Mouse (Mus musculus): ENCODE data around the gene Mical3. TPM values are rescaled to one million over a fixed set of nuclear protein-coding genes. Genes with fewer than 3 reads are reported as not detected.

Gene Mical3
- total RNA-seq, 2 experiments from 2014 or later = 61.6 to 65.3 TPM

DNA sequence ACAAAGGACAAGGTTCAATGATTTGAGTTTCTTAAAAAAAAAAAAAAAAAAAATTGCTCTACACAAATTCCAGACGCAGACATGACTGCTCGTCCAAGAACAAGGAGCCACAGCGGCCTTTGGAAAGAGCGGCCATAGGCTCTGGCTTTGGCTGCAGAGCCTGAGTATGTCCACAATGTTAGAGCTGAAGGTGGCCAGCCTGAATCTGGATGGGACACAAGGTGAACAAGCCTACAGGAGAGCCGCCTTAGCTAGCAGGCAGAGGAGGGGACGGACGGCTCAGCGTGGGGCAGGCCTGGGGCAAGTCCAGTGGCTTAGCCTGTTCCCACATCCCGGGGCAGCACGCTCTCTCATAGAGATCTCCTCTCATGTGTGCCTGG is 48.7 kb downstream of the Mical3 start:
- no peak for DNase-seq

DNA sequence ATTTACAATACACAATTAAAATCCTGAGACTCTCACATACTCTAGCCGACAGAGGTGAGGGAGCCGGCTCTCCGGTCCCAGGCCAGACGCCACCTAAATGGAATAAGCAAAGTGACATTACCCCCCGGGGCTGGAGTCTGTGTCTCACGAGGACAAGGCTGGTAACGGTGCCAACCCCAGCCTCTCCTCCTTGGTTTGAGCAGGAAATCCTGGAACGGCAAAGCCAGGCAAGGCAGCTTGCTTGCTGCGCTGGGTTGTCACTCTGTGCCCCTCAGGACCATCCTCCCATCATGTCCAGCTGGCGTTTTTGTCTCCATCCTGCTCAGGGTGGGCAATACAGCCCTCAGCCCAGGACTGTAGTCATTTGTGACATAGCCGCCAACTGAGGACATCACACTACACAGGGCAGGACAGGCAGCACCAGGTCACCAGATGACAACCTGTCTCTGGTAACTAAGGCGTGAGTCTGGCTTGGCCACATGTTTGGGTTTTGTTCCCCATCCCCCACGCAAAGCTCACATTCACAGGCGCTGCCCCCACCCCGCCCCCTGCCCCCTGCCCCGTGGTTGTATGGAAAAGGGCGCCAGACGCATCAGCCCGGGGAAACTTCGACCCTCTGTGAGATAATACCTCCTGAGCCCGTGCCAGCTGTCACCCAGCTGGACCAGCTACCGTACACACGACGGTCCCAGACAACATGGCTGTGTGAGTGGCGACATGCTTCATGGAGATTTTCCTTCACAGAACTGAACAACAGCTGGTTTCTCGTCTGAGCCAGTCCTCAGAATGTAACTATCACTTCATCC is 49.3 kb downstream of the Mical3 start:
- DNase-seq = no peak

DNA sequence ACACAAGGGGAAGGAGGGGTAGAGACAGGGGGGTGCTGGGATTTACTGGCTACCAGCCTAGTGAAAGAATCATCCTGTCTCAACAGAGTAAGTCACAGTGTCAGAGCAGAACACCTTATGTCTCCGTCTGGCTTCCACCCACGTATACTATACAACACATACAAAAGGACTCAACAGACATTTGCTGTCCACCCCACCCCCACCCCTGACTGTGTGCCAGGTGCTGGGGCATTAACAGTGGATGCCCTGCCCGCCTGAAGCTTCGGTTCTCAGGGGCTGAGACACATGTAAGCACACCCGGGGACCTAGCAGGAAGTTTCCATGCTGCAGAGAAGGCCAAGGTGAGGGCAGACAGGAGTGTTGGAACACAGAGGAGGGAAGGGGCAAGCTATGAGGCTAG is 52.6 kb downstream of the Mical3 start:
- no peak for DNase-seq

DNA sequence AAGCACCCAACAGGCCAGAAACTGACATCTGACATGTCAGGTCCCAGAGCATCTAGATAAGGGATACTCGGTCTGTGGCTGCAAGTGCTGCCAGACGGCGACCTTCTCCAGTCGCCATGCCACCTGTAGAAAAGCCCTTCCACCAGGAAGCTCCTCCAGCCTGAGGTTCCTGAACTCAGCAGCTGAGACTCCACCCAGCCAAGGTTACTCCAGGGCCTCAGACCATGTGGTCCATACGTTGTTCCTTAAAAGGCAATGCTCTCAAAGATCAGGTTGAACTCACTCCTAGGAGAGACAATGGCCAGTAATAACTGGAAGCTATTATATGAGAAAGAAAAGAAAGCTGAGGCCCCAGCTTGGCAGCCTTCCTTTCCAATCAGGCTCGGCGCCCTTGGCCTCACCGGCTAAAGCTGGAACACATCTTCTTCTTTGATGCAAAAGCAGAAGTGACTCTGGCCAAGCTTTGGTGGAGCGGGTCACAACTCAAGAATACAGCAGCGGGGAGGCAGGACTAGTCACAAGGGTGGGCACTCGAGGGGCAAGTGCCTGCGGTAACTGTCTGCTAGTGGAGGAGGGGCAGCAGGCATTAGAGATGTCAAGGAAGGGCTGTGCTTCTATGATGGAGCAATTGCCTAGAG is 53.8 kb downstream of the Mical3 start:
- no peak for DNase-seq

DNA sequence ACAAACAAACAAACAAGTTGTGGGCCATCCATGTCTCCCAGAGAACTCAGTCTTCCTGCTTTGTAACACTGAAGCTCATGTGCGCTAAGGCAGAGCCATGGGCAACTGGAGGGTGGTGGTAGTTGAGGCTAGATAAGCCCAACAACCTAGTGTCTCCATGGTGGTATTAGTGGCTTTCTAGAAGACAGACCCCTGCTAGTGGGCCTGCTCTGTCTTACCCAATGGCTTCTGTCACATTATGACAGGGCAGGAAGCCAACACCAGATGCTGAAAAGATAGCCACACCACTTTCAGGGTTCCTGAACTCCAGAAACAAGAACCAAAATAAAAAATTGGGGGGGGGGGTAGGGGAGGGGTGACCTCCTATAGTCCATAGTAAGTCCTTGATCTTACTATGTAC is 55.0 kb downstream of the Mical3 start:
- DNase-seq = no peak

DNA sequence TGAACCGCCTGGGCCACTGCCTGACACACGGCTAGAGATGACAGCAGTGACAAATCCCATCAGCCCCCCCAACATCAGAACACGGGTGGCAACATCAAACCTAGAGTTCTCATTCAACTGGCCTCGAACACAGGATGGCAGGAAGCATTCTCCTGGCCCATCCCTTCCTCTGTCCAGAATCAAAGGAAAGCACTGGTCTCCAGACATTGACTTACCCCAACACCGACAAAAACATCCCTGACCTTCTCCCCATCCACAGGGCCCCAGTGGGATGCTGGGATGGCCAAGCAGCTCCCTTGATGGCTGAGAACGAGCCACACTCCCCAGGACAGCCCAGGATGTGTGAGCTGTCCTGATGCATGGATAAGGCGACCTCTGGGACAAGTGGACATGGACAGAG is 57.5 kb downstream of the Mical3 start:
- no peak for DNase-seq

DNA sequence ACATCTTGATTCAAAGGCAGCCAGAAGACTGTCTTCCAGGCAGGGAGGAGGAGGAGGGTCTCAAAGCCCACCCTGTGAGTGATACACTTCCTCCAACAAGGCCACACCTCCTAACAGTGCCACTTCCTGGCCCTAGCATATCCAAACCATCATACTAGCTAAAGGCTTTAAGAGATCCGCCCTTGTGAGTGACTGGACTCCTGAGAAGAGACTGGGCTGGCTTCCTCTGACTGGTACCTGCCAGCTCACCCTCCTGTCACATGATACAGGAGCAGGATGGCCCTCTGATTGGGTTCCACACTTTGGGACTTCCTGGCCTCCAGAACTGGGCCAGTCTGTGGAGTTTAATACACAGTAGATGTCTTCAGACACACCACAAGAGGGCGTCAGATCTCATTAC is 58.2 kb downstream of the Mical3 start:
- DNase-seq = no peak

DNA sequence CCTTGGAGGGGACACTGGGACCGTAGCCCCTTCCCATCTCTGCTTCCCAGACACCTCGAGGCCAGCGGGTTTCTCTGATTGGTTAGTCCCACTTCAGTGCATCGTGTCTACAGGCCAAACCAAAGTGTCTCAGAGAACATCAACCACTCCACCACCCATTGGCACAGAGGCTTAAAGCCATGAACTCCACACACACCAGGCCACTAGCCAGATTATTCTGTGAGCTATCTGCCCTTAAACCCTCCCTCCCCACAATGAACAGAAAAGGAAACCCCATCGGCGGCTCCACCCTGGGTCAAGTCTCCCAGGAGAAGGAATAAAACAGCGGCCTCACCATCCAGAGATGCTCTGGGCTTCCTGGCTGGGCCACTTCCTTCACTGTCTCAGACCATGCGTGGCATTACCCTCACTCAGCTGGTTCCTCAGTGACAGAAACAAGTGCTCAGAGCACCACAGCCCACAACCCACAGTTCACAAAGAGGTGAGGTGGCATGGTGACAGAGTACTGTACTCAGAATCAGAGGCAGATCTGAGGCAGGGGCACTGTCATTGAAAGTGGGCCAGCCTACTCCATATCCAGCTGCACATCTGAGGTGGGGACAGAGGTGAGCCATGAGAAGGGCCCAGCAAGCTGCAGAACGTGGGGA is 60.1 kb downstream of the Mical3 start:
- no peak for DNase-seq

DNA sequence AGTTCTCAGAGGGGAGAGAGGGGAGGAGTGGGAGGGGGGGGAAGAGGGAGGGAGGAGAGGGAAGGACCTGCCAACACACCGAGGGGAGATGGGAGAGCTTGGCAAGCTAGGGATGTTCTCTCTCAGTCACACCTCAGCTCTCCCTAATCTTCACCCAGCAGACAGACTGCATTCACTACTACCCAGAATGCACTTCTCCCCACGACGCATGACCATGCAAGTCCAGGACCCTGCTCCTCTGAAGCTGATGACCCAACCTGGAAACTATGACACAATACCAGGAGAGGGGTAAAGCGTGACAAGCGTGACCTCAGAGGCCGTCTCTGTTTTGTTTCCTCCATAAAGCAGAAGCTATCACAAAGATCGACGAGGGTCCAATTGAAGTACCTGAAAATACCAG is 61.6 kb downstream of the Mical3 start:
- DNase-seq = no peak

DNA sequence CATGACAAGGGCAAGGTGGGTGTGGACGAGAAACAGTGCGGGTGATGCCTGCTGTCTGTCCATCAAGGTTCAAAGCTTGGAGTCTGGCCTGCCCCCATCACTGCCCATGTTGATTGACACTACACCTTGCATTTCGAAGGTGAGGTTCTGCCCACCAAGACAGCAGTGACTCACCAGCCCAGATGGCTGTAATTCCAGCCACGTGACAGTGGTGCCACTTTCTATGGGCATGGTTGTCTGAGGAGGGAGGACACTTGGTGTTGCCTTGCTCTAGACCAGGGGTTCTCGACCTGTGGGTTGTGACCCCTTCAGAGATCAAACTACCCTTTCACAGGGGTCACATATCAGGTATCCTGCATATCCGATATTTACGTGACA is 62.7 kb downstream of the Mical3 start:
- no peak for DNase-seq

DNA sequence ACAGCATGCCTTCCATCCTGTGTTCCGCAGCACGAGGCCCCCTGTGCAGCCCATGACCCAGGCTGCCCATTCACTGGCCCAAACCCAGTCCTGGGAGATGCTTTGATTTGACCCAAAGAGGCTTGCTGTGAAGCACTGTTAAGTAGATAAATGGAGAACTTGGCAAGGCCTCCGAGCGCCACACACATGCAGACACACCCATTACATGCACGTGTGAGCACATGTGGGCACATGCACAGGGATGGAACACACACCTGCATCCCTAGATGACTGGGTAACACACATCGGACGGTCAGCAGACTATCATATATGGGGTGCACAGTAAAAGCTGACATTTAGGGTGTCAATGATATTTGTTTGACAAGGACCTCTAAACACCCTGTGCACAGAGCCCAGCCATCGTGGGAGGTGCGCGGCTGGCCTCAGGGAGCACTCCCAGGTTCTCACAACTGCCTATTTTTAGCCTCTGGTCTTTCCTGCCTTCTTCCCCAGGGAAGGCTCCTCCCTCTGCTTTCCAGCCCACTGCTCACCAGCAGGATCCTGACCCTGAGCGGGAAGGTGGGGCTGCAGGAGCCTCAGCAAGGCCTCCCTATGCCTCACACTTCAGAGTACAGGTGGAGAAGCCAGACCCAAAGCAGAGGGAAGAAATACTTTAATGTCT is 63.2 kb downstream of the Mical3 start:
- DNase-seq = no peak

DNA sequence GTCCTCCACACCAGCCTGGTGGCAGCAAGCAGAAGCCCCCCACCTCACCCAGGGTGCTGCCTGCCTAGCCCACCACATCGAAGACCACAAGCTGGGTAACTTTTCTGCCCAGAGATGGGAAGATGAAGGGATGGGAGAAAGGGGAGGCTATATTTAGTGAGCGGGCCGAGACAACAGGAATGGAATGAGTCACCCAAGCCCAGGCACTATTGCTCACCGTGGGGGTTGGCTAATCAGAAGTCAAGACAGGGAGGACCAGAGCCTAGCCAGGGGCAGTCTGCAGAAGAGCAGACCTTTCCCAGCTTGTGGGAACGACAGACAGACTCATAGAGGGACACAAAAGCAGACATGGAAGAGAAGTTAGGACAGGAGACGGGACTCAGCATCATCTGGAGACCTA is 64.0 kb downstream of the Mical3 start:
- DNase-seq = no peak

DNA sequence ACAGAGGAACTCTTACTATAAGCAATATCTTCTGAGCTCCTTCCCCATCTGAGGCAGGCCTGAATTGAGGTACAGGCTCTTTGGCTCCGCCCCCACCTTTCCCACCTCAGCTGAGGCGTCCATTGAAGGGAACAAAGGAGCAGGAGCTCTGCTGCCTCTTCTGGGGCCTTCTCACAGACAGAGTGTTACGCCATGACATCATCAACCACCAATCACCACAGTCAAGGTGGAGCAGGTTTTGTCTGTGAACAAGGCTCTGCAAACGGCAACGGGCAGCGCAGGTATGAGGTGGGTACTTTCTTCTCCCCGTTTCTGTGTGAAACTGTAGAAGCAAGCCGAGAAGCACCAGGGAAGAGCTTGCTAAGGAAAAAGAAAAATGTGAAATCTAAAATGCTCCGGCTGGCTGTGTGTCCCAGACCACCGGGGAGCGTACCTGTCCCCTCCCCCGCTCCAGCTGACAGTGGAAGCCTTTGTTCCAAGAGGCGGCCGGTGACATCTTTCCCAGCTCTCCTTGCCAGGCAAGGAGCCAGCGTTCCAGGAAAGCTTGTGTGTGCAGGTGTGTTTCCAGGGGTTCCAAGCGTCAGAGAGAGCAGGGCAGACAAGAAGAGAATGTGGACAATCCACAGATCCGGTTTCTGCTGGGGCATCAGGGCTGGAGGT is 66.3 kb downstream of the Mical3 start:
- DNase-seq = no peak

DNA sequence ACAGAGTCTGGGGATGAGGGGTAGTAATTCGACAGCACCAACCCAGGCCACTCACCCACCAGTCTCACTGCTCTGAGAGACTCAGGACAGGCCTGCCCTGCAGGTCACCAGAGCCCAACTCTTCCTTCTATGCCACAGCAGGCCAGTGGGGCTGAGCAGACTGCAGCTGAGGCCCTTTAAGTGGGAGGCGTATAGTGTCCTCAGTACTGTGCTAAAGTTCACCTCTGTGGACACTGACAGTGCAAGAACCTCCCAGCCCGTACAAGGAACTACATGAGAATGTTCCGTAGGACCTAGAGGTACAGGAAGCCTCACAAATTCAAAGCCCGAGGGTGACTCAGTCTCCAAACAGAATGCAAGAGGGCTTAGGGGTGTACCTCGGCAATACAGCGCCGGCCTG is 67.0 kb downstream of the Mical3 start:
- no peak for DNase-seq

DNA sequence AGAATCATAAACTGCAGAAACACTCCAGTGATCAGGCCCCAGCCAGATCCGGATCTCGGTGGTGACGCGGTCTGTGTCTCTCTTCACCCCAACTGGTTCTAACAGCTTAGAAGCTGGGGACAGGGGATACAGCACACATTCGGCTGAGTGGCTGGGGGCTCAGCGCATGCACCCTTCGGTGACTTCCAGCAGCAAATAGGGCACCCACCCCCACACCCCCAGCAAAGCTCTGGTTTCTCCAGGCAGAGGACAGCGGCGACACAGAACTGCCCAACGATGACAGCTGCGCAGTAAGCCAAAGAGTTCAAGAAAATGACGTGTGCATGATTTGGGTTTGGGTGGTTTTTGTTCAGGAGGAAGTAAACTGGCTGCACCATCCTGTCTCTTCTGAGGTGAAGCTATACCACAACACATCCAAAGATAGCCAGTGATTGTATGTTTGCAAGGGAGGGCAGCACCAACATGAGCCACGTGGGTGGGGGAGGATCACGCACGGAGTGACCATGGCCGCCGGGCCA is 67.8 kb downstream of the Mical3 start:
- no peak for DNase-seq

DNA sequence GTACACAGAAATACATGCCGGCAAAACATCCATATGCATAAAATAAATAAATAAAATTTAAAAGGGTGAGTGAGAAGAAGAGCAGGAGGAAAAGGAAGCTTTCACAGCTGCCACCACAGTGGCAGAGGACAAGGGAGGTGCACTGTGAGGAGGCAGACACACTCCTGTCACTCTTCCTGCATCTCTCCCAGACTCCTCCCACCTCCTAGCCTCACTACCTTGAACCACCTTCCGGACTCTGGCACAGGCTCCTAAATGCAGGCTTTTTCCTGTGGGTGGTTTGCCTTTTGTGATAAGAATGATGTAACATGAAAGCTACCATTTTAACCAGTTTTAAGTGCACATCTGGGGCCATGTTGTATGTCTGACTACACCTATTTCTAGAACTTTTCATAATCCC is 72.8 kb downstream of the Mical3 start:
- DNase-seq = no peak

DNA sequence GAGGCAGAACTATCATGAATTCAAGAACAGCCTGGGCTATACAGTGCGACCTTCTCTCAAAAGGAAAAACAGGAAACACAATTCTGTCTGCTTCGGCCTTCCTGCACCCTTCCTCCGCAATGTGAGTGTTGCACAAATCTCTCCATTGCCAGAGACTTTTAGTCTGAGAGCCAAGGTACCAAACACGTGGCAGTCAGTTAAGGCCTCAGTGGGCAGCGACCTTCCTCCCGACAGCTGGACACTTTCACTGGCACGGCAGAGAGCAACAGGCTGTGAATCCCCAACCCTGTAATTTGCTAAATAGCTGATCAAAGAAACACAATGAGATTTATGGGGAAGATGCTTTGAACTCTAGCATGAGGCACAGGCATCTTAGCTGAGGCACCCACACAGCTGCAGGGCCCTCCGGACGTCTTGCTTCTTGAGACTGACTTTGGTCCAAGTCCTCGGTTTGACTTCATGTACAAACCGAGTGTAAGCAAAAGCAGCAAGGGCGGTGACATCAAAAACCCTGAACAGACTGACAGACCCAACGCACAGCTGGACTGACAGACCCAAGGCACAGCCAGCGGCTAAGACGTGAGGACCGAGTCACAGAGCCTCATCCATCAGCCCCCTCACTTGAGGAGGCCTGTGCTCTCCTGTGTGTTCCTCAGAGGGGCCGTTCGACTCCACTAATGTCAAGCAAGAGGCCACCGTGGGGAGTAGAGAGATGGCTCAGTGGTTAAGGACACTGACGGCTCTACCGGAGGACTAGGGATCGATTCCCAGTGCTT is 73.4 kb downstream of the Mical3 start:
- no peak for DNase-seq

DNA sequence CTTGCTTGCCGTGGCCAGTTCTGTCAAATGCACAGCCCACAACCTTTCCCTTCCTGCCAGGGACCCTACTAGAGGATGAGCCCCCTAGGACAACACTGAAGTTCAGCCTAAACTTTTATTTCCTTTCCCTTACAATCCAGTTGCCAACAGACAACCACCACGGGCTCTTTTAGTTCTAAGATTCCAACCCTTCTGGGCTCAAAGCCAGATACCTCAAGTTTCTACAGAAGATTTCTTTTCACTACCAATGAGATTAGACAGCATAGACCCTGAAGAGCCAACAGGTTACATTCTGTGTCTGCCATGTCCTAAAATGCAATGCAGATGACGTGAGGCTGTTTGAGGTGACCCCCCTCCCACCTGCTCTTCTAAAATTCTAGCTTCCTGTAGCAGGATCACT is 75.3 kb downstream of the Mical3 start:
- no peak for DNase-seq

DNA sequence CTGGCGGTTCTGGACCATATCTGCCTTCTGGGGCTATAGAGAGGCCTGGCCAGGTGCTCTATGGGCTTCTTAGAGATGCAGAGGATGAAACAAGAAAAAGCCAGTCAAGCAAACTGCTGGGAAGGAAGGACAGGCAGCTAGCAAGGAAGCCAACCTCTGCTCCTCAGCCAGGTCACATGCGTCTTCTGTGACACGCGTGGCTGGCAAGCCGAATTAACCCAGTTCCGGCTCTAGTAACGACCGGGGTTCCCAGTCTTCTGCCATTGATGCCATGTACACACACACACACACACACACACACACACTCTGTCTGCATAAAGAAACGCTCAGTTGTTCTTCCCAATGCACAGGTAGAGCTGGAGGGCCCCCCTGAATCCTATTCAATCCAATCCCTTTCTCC is 75.9 kb downstream of the Mical3 start:
- no peak for DNase-seq

DNA sequence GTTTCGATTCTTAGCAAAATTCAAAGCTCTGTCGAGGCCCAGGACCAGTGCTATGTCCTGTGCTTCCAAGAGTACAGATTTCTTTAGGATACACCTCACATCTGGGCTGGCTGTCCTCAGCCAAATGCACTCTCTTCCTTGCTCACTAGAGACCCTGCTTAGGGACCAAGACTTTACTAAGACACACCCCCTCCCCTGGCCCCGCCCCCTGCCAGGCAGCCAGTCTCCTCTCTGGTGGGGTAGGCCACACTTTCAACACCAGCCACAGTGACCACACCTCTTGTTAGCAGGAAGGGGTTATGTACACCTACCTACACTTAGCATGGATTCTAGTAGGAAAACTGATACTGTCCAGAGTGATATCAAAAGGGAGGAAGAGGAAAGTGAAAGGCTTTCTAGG is 76.5 kb downstream of the Mical3 start:
- no peak for DNase-seq

DNA sequence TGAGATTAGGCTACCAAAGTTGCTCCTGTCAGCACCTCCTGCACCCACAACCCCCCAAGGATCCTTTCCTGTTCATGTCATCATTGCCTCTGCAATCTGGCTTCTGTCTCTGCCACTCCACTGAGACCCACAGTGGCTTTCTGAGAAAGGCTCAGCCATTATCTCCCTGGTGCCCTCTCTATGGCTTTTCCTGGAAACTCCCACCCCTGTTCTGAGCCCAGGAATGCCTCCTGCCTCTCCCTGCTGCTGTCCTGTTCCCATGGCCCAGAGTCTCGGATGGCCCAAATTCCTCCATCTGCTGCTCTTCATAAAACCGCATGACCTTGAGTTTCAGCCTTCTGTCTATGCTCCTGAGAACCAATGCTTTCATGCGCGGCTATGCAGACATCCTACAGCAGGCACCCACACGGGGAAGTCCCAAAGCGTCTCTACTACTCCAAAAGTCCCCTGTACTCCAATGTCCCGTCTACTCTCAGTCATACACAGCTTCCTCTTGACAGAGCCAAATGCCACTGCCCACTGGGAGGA is 77.2 kb downstream of the Mical3 start:
- DNase-seq = no peak
